Mouse (Mus musculus) limb, embryonic 14.5 days (tissue): ENCODE measurements around the gene Scin. TPM values are rescaled to one million over a fixed set of nuclear protein-coding genes. Genes with fewer than 3 reads are reported as not detected.

Experiments
- ATAC-seq: fragments of 200-750 bp; cut with Nextera tagmentation; 2 replicates; pipeline ENCODE4 v1.8.0; 2017; ENCODE audit warnings: low read depth, moderate number of reproducible peaks, moderate TSS enrichment; ENCODE audit not compliant: low FRiP score
- DNase-seq: peaks from one replicate; pipeline ENCODE4 v3.0.0-alpha.2; 2015; ENCODE audit warnings: low spot score
- H3K27ac ChIP-seq: fragments of 300-500 bp; sonication (generic); replicated peaks from 2 replicates; pipeline ENCODE4 v1.5.1; 2014; ENCODE audit warnings: low read depth, mild to moderate bottlenecking, low read length, moderate library complexity, mixed read lengths
- H3K27me3 ChIP-seq: fragments of 300-500 bp; sonication (generic); 2 replicates; pipeline ENCODE4 v1.6.1; 2014; ENCODE audit warnings: low read length, mixed read lengths; ENCODE audit not compliant: control insufficient read depth, insufficient read depth
- H3K36me3 ChIP-seq: fragments of 300-500 bp; sonication (generic); 2 replicates; pipeline ENCODE4 v1.6.1; 2014; ENCODE audit warnings: mild to moderate bottlenecking, low read length, moderate library complexity, mixed read lengths; ENCODE audit not compliant: control insufficient read depth, insufficient read depth
- H3K4me1 ChIP-seq: fragments of 300-500 bp; sonication (generic); 2 replicates; pipeline ENCODE4 v1.6.1; 2014; ENCODE audit warnings: antibody characterized with exemption, low read length, mixed read lengths; ENCODE audit not compliant: control insufficient read depth, insufficient read depth
- H3K4me2 ChIP-seq: fragments of 300-500 bp; sonication (generic); replicated peaks from 2 replicates; pipeline ENCODE4 v1.6.1; 2014; ENCODE audit warnings: low read depth, mild to moderate bottlenecking, low read length, moderate library complexity; ENCODE audit not compliant: severe bottlenecking
- H3K4me3 ChIP-seq: fragments of 300-500 bp; sonication (generic); replicated peaks from 2 replicates; pipeline ENCODE4 v1.5.1; 2014; ENCODE audit warnings: low read length
- H3K9ac ChIP-seq: fragments of 300-500 bp; sonication (generic); 2 replicates; pipeline ENCODE4 v1.6.1; 2014; ENCODE audit warnings: mild to moderate bottlenecking, low read depth, low read length, moderate library complexity; ENCODE audit not compliant: severe bottlenecking
- H3K9me3 ChIP-seq: fragments of 300-500 bp; sonication (generic); 2 replicates; pipeline ENCODE4 v1.6.1; 2016; ENCODE audit warnings: low read length; ENCODE audit not compliant: control insufficient read depth
- POLR2A ChIP-seq: fragments of 200-500 bp; IDR thresholded peaks from 2 replicates; pipeline ENCODE4 v1.8.0; 2012; ENCODE audit warnings: inconsistent platforms, mild to moderate bottlenecking, moderate library complexity, borderline replicate concordance; ENCODE audit not compliant: insufficient read depth, insufficient read length; ENCODE audit errors: extremely low read depth
- WGBS: fragments of 180-500 bp; shearing (Covaris S2); extraction: QIAGEN DNeasy Blood & Tissue Kit; methylation state at CpG from one replicate; pipeline ENCODE4 v1.1.7; 2014; 5-methylcytosine and 5-hydroxymethylcytosine counted together
- polyA plus RNA-seq, 2 experiments: library from polyadenylated mRNA; depleted of rRNA in 1 of 2; stranded (reverse) in 1 of 2; unstranded in 1 of 2; fragments of >200 nt; fragmentation: Nextera tagmentation in 1 of 2; extraction: Ambion mirVana in 1 of 2; gene quantifications; 2 replicates each; pipeline versions ENCODE4 v1.2.1 to v1.2.3; 2012 to 2014

The Scin gene
- polyA plus RNA-seq, 2 experiments, result 6.2 to 11.5 TPM

DNA sequence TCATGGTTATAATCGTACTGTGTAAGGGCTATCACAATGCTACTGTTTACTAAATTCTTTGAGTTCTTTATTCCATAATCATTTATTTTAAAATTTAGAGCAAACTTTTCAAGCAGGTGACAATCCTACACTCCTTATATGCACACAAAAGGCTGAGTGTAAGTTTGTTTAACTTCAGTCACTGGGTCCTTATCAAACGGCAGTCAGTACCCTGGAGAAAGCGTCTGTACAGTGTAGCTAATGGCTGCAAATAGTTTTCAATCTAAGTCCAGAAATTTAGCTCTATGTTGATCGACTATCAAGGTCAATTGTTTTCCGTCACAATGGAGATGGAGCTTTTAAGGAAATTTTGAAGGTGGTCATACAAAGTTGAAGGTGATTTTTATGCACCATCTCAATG is 52.0 kb downstream of the Scin start:
- H3K9me3 ChIP-seq, result no peaks in the 10 kb centered on the region
- DNase-seq, result no peak
- no peak overlapping the region for H3K4me3 ChIP-seq
- H3K9ac ChIP-seq, result no peak overlapping the region
- H3K36me3 ChIP-seq, result no peaks in the 10 kb centered on the region
- no peaks in the 10 kb centered on the region for H3K27me3 ChIP-seq
- WGBS, result 76% methylated on average over 5 of the region's 5 CpGs
- H3K4me1 ChIP-seq, result no peaks in the 10 kb centered on the region
- no peak for TF ChIP-seq POLR2A
- H3K27ac ChIP-seq, result no peak overlapping the region
- ATAC-seq, result no peak
- no peak overlapping the region for H3K4me2 ChIP-seq

DNA sequence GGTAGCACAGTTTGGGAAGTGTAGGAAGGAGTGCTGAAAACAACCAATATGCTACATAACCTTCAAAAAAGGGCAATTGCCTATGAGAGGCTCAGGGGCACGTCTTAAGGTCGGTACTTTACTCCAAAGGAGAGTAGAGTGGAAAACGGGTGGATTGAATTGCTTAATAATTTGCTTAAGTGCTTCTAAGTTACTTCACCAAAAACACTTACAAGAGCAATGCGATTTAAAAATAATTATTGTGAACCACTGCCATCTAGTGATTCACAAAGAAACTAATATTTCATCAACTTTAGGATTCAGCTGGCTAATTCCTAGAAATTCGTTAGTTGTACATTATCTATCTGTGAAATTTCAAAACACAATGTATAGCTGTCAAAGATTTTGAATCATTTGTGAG is 60.4 kb downstream of the Scin start:
- Histone ChIP-seq H3K9ac (no peak overlapping the region), H3K4me3 (no peak overlapping the region), H3K36me3 (no peaks in the 10 kb centered on the region), H3K27me3 (no peaks in the 10 kb centered on the region), H3K27ac (no peak overlapping the region), H3K9me3 (no peaks in the 10 kb centered on the region), H3K4me2 (no peak overlapping the region), H3K4me1 (no peaks in the 10 kb centered on the region)
- 60% methylated on average over 5 of the region's 5 CpGs for WGBS
- TF ChIP-seq POLR2A, result no peak
- DNase-seq (no peak), ATAC-seq (no peak)

GRCm38 (mm10) chr12:40047024-40047423 is 87.0 kb downstream of the Scin start:
- ATAC-seq (no peak), DNase-seq (no peak)
- Histone ChIP-seq H3K9me3 (no peaks in the 10 kb centered on the region), H3K36me3 (no peaks in the 10 kb centered on the region), H3K4me1 (no peaks in the 10 kb centered on the region), H3K27me3 (no peaks in the 10 kb centered on the region), H3K4me3 (no peak overlapping the region), H3K27ac (no peak overlapping the region), H3K4me2 (no peak overlapping the region), H3K9ac (no peak overlapping the region)
- 60% methylated on average over 1 of the region's 1 CpGs for WGBS
- no peak for TF ChIP-seq POLR2A

GRCm38 (mm10) chr12:40043816-40044585 is 90.0 kb downstream of the Scin start:
- Histone ChIP-seq H3K9ac (no peak overlapping the region), H3K4me2 (no peak overlapping the region), H3K4me3 (no peak overlapping the region), H3K27me3 (no peaks in the 10 kb centered on the region), H3K27ac (no peak overlapping the region), H3K9me3 (no peaks in the 10 kb centered on the region), H3K4me1 (no peaks in the 10 kb centered on the region), H3K36me3 (no peaks in the 10 kb centered on the region)
- 82% methylated on average over 8 of the region's 8 CpGs for WGBS
- no peak for DNase-seq
- no peak for TF ChIP-seq POLR2A
- no peak for ATAC-seq

DNA sequence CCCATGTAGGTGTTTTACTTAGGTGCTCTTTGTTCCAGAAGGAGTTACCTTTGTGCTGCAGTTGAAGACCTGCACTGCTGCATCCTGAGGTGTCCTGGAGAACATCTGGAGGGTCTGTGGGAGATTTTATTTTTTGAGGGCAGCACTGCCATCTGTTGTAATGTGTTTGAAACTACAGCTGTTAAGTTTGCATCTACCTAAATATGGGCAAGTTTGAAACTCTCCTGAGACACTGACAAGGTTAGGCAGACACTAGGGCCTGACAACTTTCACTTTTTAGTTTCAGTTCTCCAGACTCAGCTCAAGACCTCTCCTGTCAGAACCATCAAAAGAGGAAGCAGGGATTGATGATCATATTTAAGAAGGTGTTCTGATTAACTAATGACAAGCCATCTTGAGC is 94.0 kb downstream of the Scin start:
- Histone ChIP-seq H3K4me3 (no peak overlapping the region), H3K4me1 (peaks cover 6% of the 10 kb centered on the region), H3K9me3 (no peaks in the 10 kb centered on the region), H3K36me3 (no peaks in the 10 kb centered on the region), H3K27me3 (no peaks in the 10 kb centered on the region), H3K9ac (no peak overlapping the region), H3K27ac (no peak overlapping the region), H3K4me2 (no peak overlapping the region)
- DNase-seq (peak; percentile 50), ATAC-seq (no peak)
- TF ChIP-seq POLR2A, result no peak
